Mouse (Mus musculus): Measurements from ENCODE around the gene Rnf135. TPM values are rescaled to one million over a fixed set of nuclear protein-coding genes. Genes with fewer than 3 reads are reported as not detected.
A peak's percentile ranks its signal among the peaks of the same experiment; 100 is the strongest.

The Rnf135 gene
- total and polyA plus RNA-seq, 3 experiments: 4.0 to 9.6 (median 6.8) TPM

GRCm38 (mm10) chr11:80150566-80150965 is 33.1 kb upstream of the Rnf135 start:
- no peaks in the 10 kb centered on the region for H3K36me3 ChIP-seq (replicated peaks)
- TF ChIP-seq GATA2 (IDR thresholded peaks at IDR 0.05; ENCODE audit: borderline replicate concordance, low read depth, low read length) (no peak), CTCF (IDR thresholded peaks at IDR 0.05; ENCODE audit: low read depth, low read length) (no peak), TAL1 (conservative IDR thresholded peaks at IDR 0.05; ENCODE audit: low read depth, low read length) (no peak), POLR2AphosphoS5 (IDR thresholded peaks at IDR 0.05; ENCODE audit: insufficient replicate concordance, low read depth, low read length) (no peak), GATA1 (IDR thresholded peaks at IDR 0.05; ENCODE audit: borderline replicate concordance, low read length) (no peak)
- H3K4me3 ChIP-seq (ENCODE audit: low read depth, low read length): no peak overlapping the region
- H3K4me1 ChIP-seq (ENCODE audit: insufficient read depth, low read depth, low read length): peaks cover 23% of the 10 kb centered on the region
- DNase-seq (ENCODE audit: low spot score) (no peak), ATAC-seq (ENCODE audit: extremely low read depth, insufficient number of reproducible peaks, low FRiP score, poor library complexity, severe bottlenecking) (no peak)
- H3K9me3 ChIP-seq (replicated peaks): peaks cover 8% of the 10 kb centered on the region
- peaks cover 38% of the 10 kb centered on the region for H3K27me3 ChIP-seq (ENCODE audit: insufficient read depth, low read length)

GRCm38 (mm10) chr11:80151541-80151940 is 32.1 kb upstream of the Rnf135 start:
- H3K4me1 ChIP-seq (ENCODE audit: insufficient read depth, low read depth, low read length): peaks cover 17% of the 10 kb centered on the region
- H3K36me3 ChIP-seq (replicated peaks): no peaks in the 10 kb centered on the region
- no peak overlapping the region for H3K4me3 ChIP-seq (ENCODE audit: low read depth, low read length)
- peaks cover 46% of the 10 kb centered on the region for H3K27me3 ChIP-seq (ENCODE audit: insufficient read depth, low read length)
- peaks cover 8% of the 10 kb centered on the region for H3K9me3 ChIP-seq (replicated peaks)
- DNase-seq (ENCODE audit: low spot score): no peak
- no peak for TF ChIP-seq CTCF (IDR thresholded peaks at IDR 0.05; ENCODE audit: low read depth, low read length)
- TF ChIP-seq POLR2AphosphoS5 (IDR thresholded peaks at IDR 0.05; ENCODE audit: insufficient replicate concordance, low read depth, low read length): no peak
- TF ChIP-seq GATA2 (IDR thresholded peaks at IDR 0.05; ENCODE audit: borderline replicate concordance, low read depth, low read length): no peak
- TF ChIP-seq TAL1 (conservative IDR thresholded peaks at IDR 0.05; ENCODE audit: low read depth, low read length): no peak
- TF ChIP-seq GATA1 (IDR thresholded peaks at IDR 0.05; ENCODE audit: borderline replicate concordance, low read length): no peak
- no peak for ATAC-seq (ENCODE audit: extremely low read depth, insufficient number of reproducible peaks, low FRiP score, poor library complexity, severe bottlenecking)

- peaks cover 54% of the 10 kb centered on the region for H3K27me3 ChIP-seq (ENCODE audit: insufficient read depth, low read length)
- H3K36me3 ChIP-seq (replicated peaks): no peaks in the 10 kb centered on the region
- DNase-seq (ENCODE audit: low spot score) (no peak), ATAC-seq (ENCODE audit: extremely low read depth, insufficient number of reproducible peaks, low FRiP score, poor library complexity, severe bottlenecking) (no peak)
- peaks cover 17% of the 10 kb centered on the region for H3K4me1 ChIP-seq (ENCODE audit: insufficient read depth, low read depth, low read length)
- no peak for TF ChIP-seq GATA1 (IDR thresholded peaks at IDR 0.05; ENCODE audit: borderline replicate concordance, low read length)
- H3K9me3 ChIP-seq (replicated peaks): peaks cover 8% of the 10 kb centered on the region
- H3K4me3 ChIP-seq (ENCODE audit: low read depth, low read length): no peak overlapping the region
Observed at GRCm38 (mm10) chr11:80152376-80152775, 31.3 kb upstream of the Rnf135 start.

- ATAC-seq (ENCODE audit: extremely low read depth, insufficient number of reproducible peaks, low FRiP score, poor library complexity, severe bottlenecking) (peak; percentile 54), DNase-seq (ENCODE audit: low spot score) (peak; percentile 52)
- peak within 1 kb of the TSS; percentile 71 for H3K4me3 ChIP-seq (ENCODE audit: low read depth, low read length)
- H3K27me3 ChIP-seq (ENCODE audit: insufficient read depth, low read length): peaks cover 68% of the 10 kb centered on the region
- no peaks in the 10 kb centered on the region for H3K36me3 ChIP-seq (replicated peaks)
- H3K4me1 ChIP-seq (ENCODE audit: insufficient read depth, low read depth, low read length): peaks cover 13% of the 10 kb centered on the region
- TF ChIP-seq GATA1 (IDR thresholded peaks at IDR 0.05; ENCODE audit: borderline replicate concordance, low read length) (no peak), CTCF (IDR thresholded peaks at IDR 0.05; ENCODE audit: low read depth, low read length) (no peak), GATA2 (IDR thresholded peaks at IDR 0.05; ENCODE audit: borderline replicate concordance, low read depth, low read length) (no peak), TAL1 (conservative IDR thresholded peaks at IDR 0.05; ENCODE audit: low read depth, low read length) (no peak), POLR2AphosphoS5 (IDR thresholded peaks at IDR 0.05; ENCODE audit: insufficient replicate concordance, low read depth, low read length) (no peak)
- H3K9me3 ChIP-seq (replicated peaks): peaks cover 8% of the 10 kb centered on the region
Observed at GRCm38 (mm10) chr11:80153857-80154495, 29.7 kb upstream of the Rnf135 start, which contains the start of gene Adap2. TSS of gene Adap2 (plus strand) at chr11:80154105.

GRCm38 (mm10) chr11:80154501-80154900 is 29.1 kb upstream of the Rnf135 start:
- no peak for TF ChIP-seq POLR2AphosphoS5 (IDR thresholded peaks at IDR 0.05; ENCODE audit: insufficient replicate concordance, low read depth, low read length)
- no peak for TF ChIP-seq GATA1 (IDR thresholded peaks at IDR 0.05; ENCODE audit: borderline replicate concordance, low read length)
- no peak for TF ChIP-seq TAL1 (conservative IDR thresholded peaks at IDR 0.05; ENCODE audit: low read depth, low read length)
- no peak for TF ChIP-seq GATA2 (IDR thresholded peaks at IDR 0.05; ENCODE audit: borderline replicate concordance, low read depth, low read length)
- TF ChIP-seq CTCF (IDR thresholded peaks at IDR 0.05; ENCODE audit: low read depth, low read length): no peak

GRCm38 (mm10) chr11:80155541-80155940 is 28.1 kb upstream of the Rnf135 start:
- Histone ChIP-seq H3K36me3 (replicated peaks) (no peaks in the 10 kb centered on the region), H3K4me1 (ENCODE audit: insufficient read depth, low read depth, low read length) (peaks cover 13% of the 10 kb centered on the region), H3K9me3 (replicated peaks) (peaks cover 8% of the 10 kb centered on the region), H3K27me3 (ENCODE audit: insufficient read depth, low read length) (peaks cover 80% of the 10 kb centered on the region), H3K4me3 (ENCODE audit: low read depth, low read length) (no peak overlapping the region)
- TF ChIP-seq GATA2 (IDR thresholded peaks at IDR 0.05; ENCODE audit: borderline replicate concordance, low read depth, low read length) (no peak), TAL1 (conservative IDR thresholded peaks at IDR 0.05; ENCODE audit: low read depth, low read length) (no peak), POLR2AphosphoS5 (IDR thresholded peaks at IDR 0.05; ENCODE audit: insufficient replicate concordance, low read depth, low read length) (no peak), CTCF (IDR thresholded peaks at IDR 0.05; ENCODE audit: low read depth, low read length) (no peak), GATA1 (IDR thresholded peaks at IDR 0.05; ENCODE audit: borderline replicate concordance, low read length) (no peak)
- DNase-seq (ENCODE audit: low spot score) (no peak), ATAC-seq (ENCODE audit: extremely low read depth, insufficient number of reproducible peaks, low FRiP score, poor library complexity, severe bottlenecking) (no peak)

More at GRCm38 (mm10) chr11:80154501-80154900, 29.1 kb upstream of the Rnf135 start:
- Histone ChIP-seq H3K4me1 (ENCODE audit: insufficient read depth, low read depth, low read length) (peaks cover 13% of the 10 kb centered on the region), H3K9me3 (replicated peaks) (peaks cover 8% of the 10 kb centered on the region), H3K27me3 (ENCODE audit: insufficient read depth, low read length) (peaks cover 73% of the 10 kb centered on the region), H3K4me3 (ENCODE audit: low read depth, low read length) (peak overlapping the region; percentile 71; the same call in 1 of the 2 replicates), H3K36me3 (replicated peaks) (no peaks in the 10 kb centered on the region)
- no peak for DNase-seq (ENCODE audit: low spot score)
- ATAC-seq (ENCODE audit: extremely low read depth, insufficient number of reproducible peaks, low FRiP score, poor library complexity, severe bottlenecking): no peak

All from G1E (cell line).